Comparison of ENCODE assay signal across 8 mouse cellular contexts in genomic region chrX:135009471-135009815, GRCm38 (mm10). TPM values are rescaled to one million over a fixed set of nuclear protein-coding genes. Genes with fewer than 3 reads are reported as not detected.
A peak's percentile ranks its signal among the peaks of the same experiment; 100 is the strongest.
DNase-seq lines count a peak whose midpoint lies in the region; ATAC-seq and TF ChIP-seq lines count a peak whose summit lies in the region.

No protein-coding gene starts in this region.

- no peaks in the 10 kb centered on the region for H3K36me3 ChIP-seq in kidney, postnatal 0 days (ENCODE audit: insufficient read depth, low read length)
- no peaks in the 10 kb centered on the region for H3K36me3 ChIP-seq in embryonic facial prominence, embryonic 11.5 days (replicated peaks; ENCODE audit: control insufficient read depth, insufficient read depth, low read depth, low read length)
- H3K36me3 ChIP-seq in hindbrain, embryonic 16.5 days (ENCODE audit: control insufficient read depth, insufficient read depth, low read length) = no peaks in the 10 kb centered on the region
- H3K36me3 ChIP-seq in midbrain, embryonic 16.5 days (ENCODE audit: control insufficient read depth, insufficient read depth, low read length) = no peaks in the 10 kb centered on the region

- ATAC-seq in kidney, postnatal 0 days (replicated peaks; ENCODE audit: low FRiP score, low read depth) = 0 out of 2 replicates have a peak, but pooled peaks have one; percentile 3
- no peak for ATAC-seq in embryonic facial prominence, embryonic 11.5 days (replicated peaks; ENCODE audit: insufficient number of reproducible peaks, low FRiP score, low TSS enrichment, low read depth)
- peak; percentile 53; the same call in 1 of the 2 replicates for ATAC-seq in hindbrain, embryonic 16.5 days
- ATAC-seq in midbrain, embryonic 16.5 days = no peak; the same call in 1 of the 2 replicates

- H3K27ac ChIP-seq in kidney, postnatal 0 days = no peak overlapping the region
- 0 out of 2 replicates have a peak overlapping the region, but pooled peaks have one; percentile 35 for H3K27ac ChIP-seq in embryonic facial prominence, embryonic 11.5 days (replicated peaks; ENCODE audit: low read depth, low read length)
- H3K27ac ChIP-seq in hindbrain, embryonic 16.5 days (ENCODE audit: low read depth, low read length) = peak overlapping the region; percentile 57
- peak overlapping the region; percentile 94; the same call in 1 of the 2 replicates for H3K27ac ChIP-seq in midbrain, embryonic 16.5 days (ENCODE audit: low read length)

- no peak overlapping the region for H3K9ac ChIP-seq in kidney, postnatal 0 days (ENCODE audit: low read depth, low read length)
- H3K9ac ChIP-seq in embryonic facial prominence, embryonic 11.5 days (replicated peaks; ENCODE audit: low read length) = no peak overlapping the region
- peak overlapping the region; percentile 18; the same call in 1 of the 2 replicates for H3K9ac ChIP-seq in hindbrain, embryonic 16.5 days (ENCODE audit: low read depth, low read length)
- peak overlapping the region; percentile 50; the same call in 1 of the 2 replicates for H3K9ac ChIP-seq in midbrain, embryonic 16.5 days (ENCODE audit: low read depth, low read length)

- H3K4me2 ChIP-seq in kidney, postnatal 0 days (ENCODE audit: low read length) = peak overlapping the region; percentile 40
- peak overlapping the region; percentile 4; the same call in 1 of the 2 replicates for H3K4me2 ChIP-seq in embryonic facial prominence, embryonic 11.5 days (ENCODE audit: low read depth, low read length)
- H3K4me2 ChIP-seq in hindbrain, embryonic 16.5 days (ENCODE audit: low read length) = peak overlapping the region; percentile 48
- H3K4me2 ChIP-seq in midbrain, embryonic 16.5 days (ENCODE audit: low read length) = peak overlapping the region; percentile 48

- H3K9me3 ChIP-seq in kidney, postnatal 0 days (replicated peaks; ENCODE audit: low read length) = no peaks in the 10 kb centered on the region
- no peaks in the 10 kb centered on the region for H3K9me3 ChIP-seq in embryonic facial prominence, embryonic 11.5 days (replicated peaks; ENCODE audit: control insufficient read depth, low read length)
- H3K9me3 ChIP-seq in hindbrain, embryonic 16.5 days (ENCODE audit: control insufficient read depth, low read length) = no peaks in the 10 kb centered on the region
- H3K9me3 ChIP-seq in midbrain, embryonic 16.5 days (replicated peaks; ENCODE audit: control insufficient read depth, low read length, poor library complexity, severe bottlenecking) = no peaks in the 10 kb centered on the region

- DNase-seq in kidney, postnatal 0 days (ENCODE audit: low spot score) = no peak
- DNase-seq in kidney, adult 8-10 months = no peak
- no peak for DNase-seq in embryonic facial prominence, embryonic 11.5 days (ENCODE audit: low spot score)
- no peak for DNase-seq in layer of hippocampus, postnatal 25 days (ENCODE audit: extremely low spot score in 1 of 2, low spot score in 1 of 2)
- no peak for DNase-seq in spleen, adult 18-20 months
- DNase-seq in natural killer cell, adult 2 months (ENCODE audit: low spot score in 2 of 2) = no peak

- peak overlapping the region; percentile 65 for H3K4me3 ChIP-seq in kidney, postnatal 0 days (replicated peaks; ENCODE audit: low read depth, low read length)
- H3K4me3 ChIP-seq in embryonic facial prominence, embryonic 11.5 days (ENCODE audit: low read depth, low read length) = peak overlapping the region; percentile 59
- peak overlapping the region; percentile 60 for H3K4me3 ChIP-seq in hindbrain, embryonic 16.5 days (ENCODE audit: low read length)
- peak overlapping the region; percentile 55 for H3K4me3 ChIP-seq in midbrain, embryonic 16.5 days (ENCODE audit: low read depth, low read length)

- no peak for TF ChIP-seq CTCF in kidney, postnatal 0 days (IDR thresholded peaks at IDR 0.05; ENCODE audit: low read depth)

- no peaks in the 10 kb centered on the region for H3K4me1 ChIP-seq in kidney, postnatal 0 days (replicated peaks; ENCODE audit: insufficient read depth, low read length)
- H3K4me1 ChIP-seq in embryonic facial prominence, embryonic 11.5 days (ENCODE audit: control insufficient read depth, insufficient read depth, low read length) = no peaks in the 10 kb centered on the region
- no peaks in the 10 kb centered on the region for H3K4me1 ChIP-seq in hindbrain, embryonic 16.5 days (ENCODE audit: control insufficient read depth, insufficient read depth, low read depth, low read length)
- H3K4me1 ChIP-seq in midbrain, embryonic 16.5 days (ENCODE audit: control insufficient read depth, insufficient read depth, low read length) = no peaks in the 10 kb centered on the region

- WGBS in kidney, postnatal 0 days = 32% methylated on average over 6 of the region's 6 CpGs
- 37% methylated on average over 6 of the region's 6 CpGs for WGBS in embryonic facial prominence, embryonic 11.5 days
- 39% methylated on average over 6 of the region's 6 CpGs for whole genome bisulfite sequencing in hindbrain, embryonic 16.5 days
- 25% methylated on average over 6 of the region's 6 CpGs for WGBS in midbrain, embryonic 16.5 days

- H3K27me3 ChIP-seq in kidney, postnatal 0 days (ENCODE audit: insufficient read depth, low read length) = no peaks in the 10 kb centered on the region
- H3K27me3 ChIP-seq in embryonic facial prominence, embryonic 11.5 days (ENCODE audit: control insufficient read depth, insufficient read depth, low read length) = no peaks in the 10 kb centered on the region; the same call in 1 of the 2 replicates
- H3K27me3 ChIP-seq in hindbrain, embryonic 16.5 days (replicated peaks; ENCODE audit: control insufficient read depth, insufficient read depth, low read length) = no peaks in the 10 kb centered on the region; the same call in 1 of the 2 replicates
- no peaks in the 10 kb centered on the region for H3K27me3 ChIP-seq in midbrain, embryonic 16.5 days (ENCODE audit: control insufficient read depth, insufficient read depth, low read depth, low read length)

RNA-seq across cellular contexts. Expression of gene Zmat1, which starts 0.4 kb away (rescaled TPM):
- polyA plus RNA-seq in kidney, postnatal 0 days (2015; fragmentation: Nextera tagmentation; extraction: Ambion mirVana) = 4.6 and 5.4 TPM in 2 replicates
- 6.2 and 7.0 TPM in 2 replicates for polyA plus RNA-seq in embryonic facial prominence, embryonic 11.5 days (2014; fragmentation: Nextera tagmentation; extraction: Ambion mirVana)
- polyA plus RNA-seq in hindbrain, embryonic 16.5 days (2015; fragmentation: Nextera tagmentation; extraction: Ambion mirVana) = 11.5 and 11.7 TPM in 2 replicates
- 12.3 and 13.0 TPM in 2 replicates for polyA plus RNA-seq in midbrain, embryonic 16.5 days (2015; fragmentation: Nextera tagmentation; extraction: Ambion mirVana)
- total RNA-seq in layer of hippocampus, postnatal 25 days (2021) = 1 to 10 TPM; 8.4 to 9.2 TPM

RNA-seq across cellular contexts. Expression of gene Nxf2, which starts 44.9 kb away (rescaled TPM):
- 0.25 and 0.33 TPM in 2 replicates for polyA plus RNA-seq in kidney, postnatal 0 days (2015; fragmentation: Nextera tagmentation; extraction: Ambion mirVana)
- polyA plus RNA-seq in embryonic facial prominence, embryonic 11.5 days (2014; fragmentation: Nextera tagmentation; extraction: Ambion mirVana) = 0.97 and 1.3 TPM in 2 replicates
- 0.19 and 0.42 TPM in 2 replicates for polyA plus RNA-seq in hindbrain, embryonic 16.5 days (2015; fragmentation: Nextera tagmentation; extraction: Ambion mirVana)
- polyA plus RNA-seq in midbrain, embryonic 16.5 days (2015; fragmentation: Nextera tagmentation; extraction: Ambion mirVana) = 0.28 and 0.44 TPM in 2 replicates
- total RNA-seq in layer of hippocampus, postnatal 25 days (2021) = under 1 TPM in 1 of 2 experiments, not detected in 1; 0.10 TPM

Comparison
In these comparisons a context has a peak if more than half of its experiments do, and no peak if none do; other contexts are left out.
1. ATAC-seq: peak in kidney, postnatal 0 days (single experiment) and hindbrain, embryonic 16.5 days (single experiment); none in embryonic facial prominence, embryonic 11.5 days (single experiment) and midbrain, embryonic 16.5 days (single experiment).
2. H3K9ac ChIP-seq: peak in hindbrain, embryonic 16.5 days (single experiment) and midbrain, embryonic 16.5 days (single experiment); none in kidney, postnatal 0 days (single experiment) and embryonic facial prominence, embryonic 11.5 days (single experiment).
3. Peak in every context shown above with its lines, with median percentiles within 50 percentile points of each other: H3K4me2 ChIP-seq and H3K4me3 ChIP-seq.